Mouse (Mus musculus) ES-E14 (cell line): ENCODE data around the gene Cpt1c.

ENCODE experiments used
- CHD2 ChIP-seq: IDR thresholded peaks from 2 replicates; pipeline ENCODE4 v1.6.1; 2014; ENCODE audit warnings: mild to moderate bottlenecking, low read depth, low read length, inconsistent platforms
- HCFC1 ChIP-seq: IDR thresholded peaks from 2 replicates; pipeline ENCODE4 v1.6.1; 2012; ENCODE audit warnings: low read length, inconsistent platforms, borderline replicate concordance; ENCODE audit not compliant: insufficient read depth
- ZC3H11A ChIP-seq: IDR thresholded peaks from 2 replicates; pipeline ENCODE4 v1.6.1; 2012; ENCODE audit warnings: low read depth, mild to moderate bottlenecking, inconsistent platforms, low read length, borderline replicate concordance
- ZNF384 ChIP-seq: IDR thresholded peaks from 2 replicates; pipeline ENCODE4 v1.6.1; 2012; ENCODE audit warnings: low read depth, low read length, inconsistent platforms

- TF ChIP-seq ZNF384, result no peak
- TF ChIP-seq CHD2, result no peak
- TF ChIP-seq ZC3H11A, result no peak
- no peak for TF ChIP-seq HCFC1
Observed at GRCm38 (mm10) chr7:45020225-45020624, 45.6 kb upstream of the Cpt1c start.
